Mouse (Mus musculus) adrenal gland, postnatal 10 days (tissue): ENCODE results near the gene Cacna1a. TPM values are rescaled to one million over a fixed set of nuclear protein-coding genes. Genes with fewer than 3 reads are reported as not detected.
A peak's percentile ranks its signal among the peaks of the same experiment; 100 is the strongest.

ENCODE experiments used
- DNase-seq: peaks from one replicate; pipeline ENCODE4 v3.0.0; 2021; ENCODE audit warnings: mixed read lengths
- total RNA-seq, 2 experiments: library from RNA; stranded (reverse); gene quantifications; 2 replicates each; pipeline ENCODE4 v1.2.3; 2021

Gene Cacna1a
- total RNA-seq, 2 experiments from 2014 or later, result 5.3 to 9.5 TPM

GRCm38 (mm10) chr8:84474456-84474855 is 86.2 kb downstream of the Cacna1a start:
- DNase-seq, result no peak

- no peak for DNase-seq
Observed at GRCm38 (mm10) chr8:84477341-84477740, 89.1 kb downstream of the Cacna1a start.

- DNase-seq, result no peak
Observed at GRCm38 (mm10) chr8:84483004-84483403, 94.8 kb downstream of the Cacna1a start.

GRCm38 (mm10) chr8:84485366-84485765 is 97.1 kb downstream of the Cacna1a start:
- DNase-seq, result no peak

- DNase-seq, result peak; percentile 40
Observed at GRCm38 (mm10) chr8:84485864-84486263, 97.6 kb downstream of the Cacna1a start.

- DNase-seq, result no peak
Observed at GRCm38 (mm10) chr8:84489223-84489622, 101.0 kb downstream of the Cacna1a start.

GRCm38 (mm10) chr8:84494541-84495084 is 106.4 kb downstream of the Cacna1a start:
- DNase-seq, result no peak

- no peak for DNase-seq
Observed at GRCm38 (mm10) chr8:84501181-84501580, 112.9 kb downstream of the Cacna1a start.

- DNase-seq, result peak; percentile 70
Observed at GRCm38 (mm10) chr8:84501671-84502308, 113.5 kb downstream of the Cacna1a start.

- no peak for DNase-seq
Observed at GRCm38 (mm10) chr8:84502638-84503037, 114.4 kb downstream of the Cacna1a start.

GRCm38 (mm10) chr8:84507220-84507619 is 119.0 kb downstream of the Cacna1a start:
- no peak for DNase-seq

- peak; percentile 24 for DNase-seq
Observed at GRCm38 (mm10) chr8:84509764-84510163, 121.5 kb downstream of the Cacna1a start.

- DNase-seq, result no peak
Observed at GRCm38 (mm10) chr8:84511621-84512020, 123.4 kb downstream of the Cacna1a start.

GRCm38 (mm10) chr8:84513765-84514164 is 125.5 kb downstream of the Cacna1a start:
- DNase-seq, result peak; percentile 52

- DNase-seq, result no peak
Observed at GRCm38 (mm10) chr8:84518180-84518579, 129.9 kb downstream of the Cacna1a start.

- DNase-seq, result no peak
Observed at GRCm38 (mm10) chr8:84518720-84519119, 130.5 kb downstream of the Cacna1a start.

- no peak for DNase-seq
Observed at GRCm38 (mm10) chr8:84519767-84520626, 131.8 kb downstream of the Cacna1a start.

- no peak for DNase-seq
Observed at GRCm38 (mm10) chr8:84520999-84521398, 132.8 kb downstream of the Cacna1a start.

GRCm38 (mm10) chr8:84528036-84528435 is 139.8 kb downstream of the Cacna1a start:
- no peak for DNase-seq

GRCm38 (mm10) chr8:84529548-84529947 is 141.3 kb downstream of the Cacna1a start:
- DNase-seq, result no peak

GRCm38 (mm10) chr8:84532725-84533124 is 144.5 kb downstream of the Cacna1a start:
- DNase-seq, result no peak

- DNase-seq, result no peak
Observed at GRCm38 (mm10) chr8:84533341-84533740, 145.1 kb downstream of the Cacna1a start.

- no peak for DNase-seq
Observed at GRCm38 (mm10) chr8:84536917-84537316, 148.7 kb downstream of the Cacna1a start.
